Mouse (Mus musculus): Measurements from ENCODE around the gene Shroom4.

DNA sequence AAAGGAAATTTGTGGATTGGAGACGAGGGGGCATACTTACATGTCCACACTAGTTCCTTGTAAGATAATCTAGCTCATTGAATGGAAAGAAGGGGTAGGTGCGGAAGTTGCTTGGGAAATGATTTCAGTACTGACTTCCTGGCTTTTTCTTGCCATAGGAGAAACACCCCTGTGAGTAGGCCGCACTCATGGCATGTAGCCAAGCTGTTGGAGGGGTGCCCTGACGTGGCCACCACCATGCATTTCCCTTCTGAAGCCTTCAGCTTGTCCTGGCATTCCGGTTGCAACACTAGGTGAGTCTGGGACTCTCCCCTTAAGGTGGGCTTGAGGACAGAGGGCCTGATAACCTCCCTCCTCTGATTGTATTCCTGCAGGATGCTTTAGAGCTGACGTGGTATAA lies 181.0 kb downstream of the Shroom4 start:
- TF ChIP-seq POLR2A (IDR thresholded peaks at IDR 0.05; ENCODE audit: borderline replicate concordance, extremely low read depth, low read depth, low read length) = no peak
- TF ChIP-seq CTCF (IDR thresholded peaks at IDR 0.05; ENCODE audit: insufficient read depth, low read length) = no peak

All from lung, adult 2 months (tissue).